Mouse (Mus musculus) 416B (cell line): ENCODE measurements around the gene Grik4.

Experiments
- DNase-seq: peaks from one replicate; pipeline ENCODE4 v3.0.0; 2011; ENCODE audit warnings: low read depth

The Grik4 gene

GRCm38 (mm10) chr9:42742385-42742784, 201.9 kb downstream of the Grik4 start:
- no peak for DNase-seq

- DNase-seq, result no peak
These were observed 207.5 kb downstream of the Grik4 start for GRCm38 (mm10) chr9:42736697-42737335.

GRCm38 (mm10) chr9:42735086-42735485, 209.2 kb downstream of the Grik4 start:
- no peak for DNase-seq

- no peak for DNase-seq
These were observed 211.5 kb downstream of the Grik4 start for GRCm38 (mm10) chr9:42732731-42733318.

GRCm38 (mm10) chr9:42728472-42728871, 215.8 kb downstream of the Grik4 start:
- DNase-seq, result no peak

- no peak for DNase-seq
These were observed 216.6 kb downstream of the Grik4 start for GRCm38 (mm10) chr9:42727661-42728060.

- no peak for DNase-seq
These were observed 217.1 kb downstream of the Grik4 start for GRCm38 (mm10) chr9:42727186-42727585.

- no peak for DNase-seq
These were observed 220.2 kb downstream of the Grik4 start for GRCm38 (mm10) chr9:42724099-42724498.

GRCm38 (mm10) chr9:42722501-42722900, 221.8 kb downstream of the Grik4 start:
- DNase-seq, result no peak

- no peak for DNase-seq
These were observed 222.6 kb downstream of the Grik4 start for GRCm38 (mm10) chr9:42721718-42722117.

GRCm38 (mm10) chr9:42721146-42721545, 223.1 kb downstream of the Grik4 start:
- DNase-seq, result no peak

- no peak for DNase-seq
These were observed 230.4 kb downstream of the Grik4 start for GRCm38 (mm10) chr9:42713912-42714311.

- no peak for DNase-seq
These were observed 238.4 kb downstream of the Grik4 start for GRCm38 (mm10) chr9:42705848-42706247.

- no peak for DNase-seq
These were observed 241.0 kb downstream of the Grik4 start for GRCm38 (mm10) chr9:42703191-42703854.

GRCm38 (mm10) chr9:42702231-42703132, 241.8 kb downstream of the Grik4 start:
- DNase-seq, result no peak

GRCm38 (mm10) chr9:42701729-42702128, 242.6 kb downstream of the Grik4 start:
- DNase-seq, result no peak

- DNase-seq, result no peak
These were observed 251.3 kb downstream of the Grik4 start for GRCm38 (mm10) chr9:42693024-42693423.

GRCm38 (mm10) chr9:42688143-42688542, 256.1 kb downstream of the Grik4 start:
- peak; percentile 10 for DNase-seq

GRCm38 (mm10) chr9:42686104-42686503, 258.2 kb downstream of the Grik4 start:
- DNase-seq, result no peak

- no peak for DNase-seq
These were observed 270.3 kb downstream of the Grik4 start for GRCm38 (mm10) chr9:42674017-42674412.

- DNase-seq, result peak; percentile 67
These were observed 270.8 kb downstream of the Grik4 start for GRCm38 (mm10) chr9:42673385-42674016.

GRCm38 (mm10) chr9:42672982-42673381, 271.3 kb downstream of the Grik4 start:
- no peak for DNase-seq
